Mouse (Mus musculus) lung, postnatal 0 days (tissue): ENCODE results near the gene Calm4.
"Not testable (repeated sequence)": the region's sequence is repeated elsewhere in the genome, so short reads cannot be mapped to it uniquely, and the experiment has no call there.

Experiments
- CTCF ChIP-seq: IDR thresholded peaks from 2 replicates; pipeline ENCODE4 v1.5.1; 2016; ENCODE audit warnings: antibody characterized with exemption, mild to moderate bottlenecking
- EP300 ChIP-seq: IDR thresholded peaks from 2 replicates; pipeline ENCODE4 v1.6.1; 2016; ENCODE audit warnings: antibody characterized with exemption, mild to moderate bottlenecking, control low read depth

- not testable (repeated sequence) for TF ChIP-seq CTCF, EP300
Observed at GRCm38 (mm10) chr13:3833644-3834043, 3.9 kb upstream of the Calm4 start.
